Mouse (Mus musculus) heart, adult 9 months (tissue): ENCODE results near the gene Gm13285.
"Not testable (repeated sequence)": the region's sequence is repeated elsewhere in the genome, so short reads cannot be mapped to it uniquely, and the experiment has no call there.

Experiments
- DNase-seq, 2 experiments: peaks; one replicate each; pipeline ENCODE4 v3.0.0; 2022; ENCODE audit warnings: low spot score in 2 of 2

The Gm13285 gene

GRCm38 (mm10) chr4:88793936-88794675, 5.4 kb upstream of the Gm13285 start, which contains the start of gene Gm13275:
Gm13275 (plus strand) TSS chr4:88794487.
- peak; percentile 88 to 90 for DNase-seq

- not testable (repeated sequence) for DNase-seq
Measured at GRCm38 (mm10) chr4:88797097-88797496, 2.4 kb upstream of the Gm13285 start, which contains the start of gene Gm13279. Gm13279 (plus strand) TSS chr4:88797397.

GRCm38 (mm10) chr4:88802954-88803353, 3.5 kb downstream of the Gm13285 start, which contains the start of gene Gm13287:
Gm13287 (plus strand) TSS chr4:88803254.
- DNase-seq, result not testable (repeated sequence)

DNA sequence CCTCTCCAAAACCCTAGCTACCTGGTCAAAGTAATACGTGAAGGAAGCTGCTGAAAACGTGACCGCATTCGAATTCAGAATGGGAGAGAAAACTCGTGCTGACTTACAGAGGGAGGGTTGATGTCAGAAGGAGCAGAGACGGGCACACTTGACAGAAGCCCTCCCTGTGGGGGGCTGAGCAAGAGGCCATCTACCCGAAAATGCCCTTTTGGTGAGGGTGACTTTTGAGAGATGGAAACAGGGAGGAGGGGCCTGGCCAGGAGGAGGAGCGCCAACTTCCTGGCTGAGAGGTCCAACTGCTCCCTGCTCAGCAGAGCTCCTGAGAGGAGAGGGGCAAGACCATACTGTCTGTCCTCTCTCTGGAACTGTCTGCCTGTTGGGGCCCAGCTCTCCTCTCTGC, 5.8 kb downstream of the Gm13285 start, which contains the start of gene Gm13288:
TSS of gene Gm13288 (plus strand) at position 301 of the 400 bp plus-strand sequence.
- DNase-seq, result not testable (repeated sequence)

- peak; percentile 34 to 35 for DNase-seq
Measured at GRCm38 (mm10) chr4:88805761-88806160, 6.3 kb downstream of the Gm13285 start.

- DNase-seq, result no peak
Measured at GRCm38 (mm10) chr4:88815928-88816327, 16.5 kb downstream of the Gm13285 start, which contains the start of gene Ifna7. Ifna7 (plus strand) TSS chr4:88816228.

GRCm38 (mm10) chr4:88819659-88820058, 20.2 kb downstream of the Gm13285 start, which contains the start of gene Ifna11:
Ifna11 (plus strand) TSS chr4:88819959.
- no peak for DNase-seq

DNA sequence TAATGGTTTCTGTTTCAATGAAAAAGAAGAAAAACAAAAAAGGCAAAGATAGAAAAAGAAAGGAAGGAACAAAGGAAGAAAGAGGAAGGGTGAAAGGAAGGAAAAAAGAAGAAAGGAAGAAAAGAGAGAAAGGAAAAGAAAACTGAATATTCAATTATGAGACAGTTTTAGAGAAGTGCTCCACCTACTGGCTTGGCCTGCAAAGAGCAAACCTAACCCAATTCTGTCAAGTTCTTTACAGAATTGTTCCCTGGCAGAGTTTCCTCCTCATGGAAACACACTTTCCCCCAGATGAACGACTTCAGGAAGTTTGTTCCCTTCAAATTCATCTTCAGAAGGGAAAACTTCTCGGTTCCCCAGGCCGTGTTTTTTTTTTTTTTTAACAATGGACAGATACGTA, 23.5 kb downstream of the Gm13285 start:
- no peak for DNase-seq

DNA sequence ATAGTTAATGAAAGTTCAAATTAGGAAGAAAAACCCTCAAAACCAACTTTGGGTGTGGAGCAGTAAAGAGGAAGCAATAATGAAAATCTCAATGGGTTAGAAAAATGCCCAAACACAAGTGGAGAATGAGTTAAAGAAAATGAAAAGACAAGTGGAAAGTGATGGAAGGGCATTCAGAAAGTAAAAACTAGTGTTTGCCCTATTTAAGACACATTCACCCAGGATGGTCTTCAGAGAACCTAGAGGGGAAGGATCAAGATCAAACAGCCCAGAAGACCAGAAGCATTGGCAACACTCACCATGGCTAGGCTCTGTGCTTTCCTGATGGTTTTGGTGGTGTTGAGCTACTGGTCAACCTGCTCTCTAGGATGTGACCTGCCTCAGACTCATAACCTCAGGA, 27.7 kb downstream of the Gm13285 start, which contains the start of gene Ifna6:
TSS of gene Ifna6 (plus strand) at position 301 of the 400 bp plus-strand sequence.
- DNase-seq, result not testable (repeated sequence)

DNA sequence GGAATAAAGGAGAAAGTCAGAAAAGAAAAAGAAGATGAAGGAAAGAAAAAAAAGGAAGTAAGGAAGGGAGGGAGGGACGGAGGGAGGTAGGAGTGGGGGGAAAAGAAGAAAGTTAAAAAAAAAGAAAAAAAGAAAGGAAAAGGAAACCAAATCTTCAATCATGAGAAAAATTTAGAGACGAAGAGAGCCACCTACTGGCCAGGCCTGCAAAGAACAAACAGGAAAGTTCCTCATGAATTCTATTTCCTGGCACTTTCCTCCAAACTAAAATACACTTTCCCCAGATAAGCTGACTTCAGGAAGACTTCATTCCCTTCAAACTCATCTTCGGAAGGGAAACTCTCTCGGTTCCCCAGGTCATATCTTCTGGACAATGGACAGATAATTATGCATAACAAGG, 31.1 kb downstream of the Gm13285 start:
- no peak for DNase-seq

DNA sequence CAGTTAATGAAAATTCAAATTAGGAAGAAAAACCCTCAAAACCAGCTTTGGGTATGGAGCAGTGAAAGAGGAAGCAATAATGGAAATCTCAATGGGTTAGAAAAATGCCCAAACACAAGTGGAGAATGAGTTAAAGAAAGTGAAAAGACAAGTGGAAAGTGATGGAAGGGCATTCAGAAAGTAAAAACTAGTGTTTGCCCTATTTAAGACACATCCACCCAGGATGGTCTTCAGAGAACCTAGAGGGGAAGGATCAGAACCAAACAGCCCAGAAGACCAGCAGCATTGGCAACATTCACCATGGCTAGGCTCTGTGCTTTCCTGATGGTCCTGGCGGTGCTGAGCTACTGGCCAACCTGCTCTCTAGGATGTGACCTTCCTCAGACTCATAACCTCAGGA, 35.8 kb downstream of the Gm13285 start, which contains the start of gene Ifna5:
TSS of gene Ifna5 (plus strand) at position 301 of the 400 bp plus-strand sequence.
- DNase-seq, result not testable (repeated sequence)

DNA sequence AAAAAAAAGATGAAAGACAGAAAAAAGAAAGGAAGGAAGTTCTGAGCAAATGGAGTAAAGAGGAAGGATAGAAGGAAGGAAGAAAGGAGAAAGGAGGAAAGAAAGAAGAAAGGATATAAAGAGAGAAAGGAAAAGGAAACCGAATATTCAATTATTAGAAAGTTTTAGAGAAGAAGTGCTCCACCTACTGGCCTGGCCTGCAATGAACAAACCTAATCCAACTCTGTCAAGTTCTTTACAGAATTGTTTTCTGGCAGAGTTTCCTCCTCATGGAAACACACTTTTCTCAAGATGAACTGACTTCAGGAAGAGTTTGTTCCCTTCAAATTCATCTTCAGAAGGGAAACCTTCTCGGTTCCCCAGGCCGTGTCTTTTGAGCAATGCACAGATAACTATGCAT, 39.4 kb downstream of the Gm13285 start:
- no peak for DNase-seq

GRCm38 (mm10) chr4:88840058-88840457, 40.6 kb downstream of the Gm13285 start:
- no peak for DNase-seq

DNA sequence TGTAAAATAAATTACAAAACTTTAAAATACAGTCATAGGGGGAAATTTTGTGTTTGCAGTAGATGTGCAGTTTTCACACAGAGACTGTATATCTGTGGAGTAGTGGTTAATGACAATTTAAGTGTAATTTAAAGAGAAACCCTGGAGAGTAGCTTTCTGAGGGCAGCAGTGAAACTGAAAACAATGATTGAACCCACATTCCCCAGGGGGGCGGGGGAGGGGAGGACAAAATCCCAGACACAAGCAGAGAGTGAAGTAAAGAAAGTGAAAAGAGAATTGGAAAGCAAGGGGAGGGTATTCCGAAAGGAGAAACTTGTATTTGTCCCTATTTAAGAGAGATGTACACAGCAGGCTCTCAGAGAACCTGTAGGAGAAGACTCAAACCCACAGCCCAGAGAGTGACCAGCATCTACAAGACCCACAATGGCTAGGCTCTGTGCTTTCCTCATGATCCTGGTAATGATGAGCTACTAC, 42.0 kb downstream of the Gm13285 start, which contains the start of gene Ifna4:
TSS of gene Ifna4 (plus strand) at position 424 of the 474 bp plus-strand sequence.
- DNase-seq, result no peak

DNA sequence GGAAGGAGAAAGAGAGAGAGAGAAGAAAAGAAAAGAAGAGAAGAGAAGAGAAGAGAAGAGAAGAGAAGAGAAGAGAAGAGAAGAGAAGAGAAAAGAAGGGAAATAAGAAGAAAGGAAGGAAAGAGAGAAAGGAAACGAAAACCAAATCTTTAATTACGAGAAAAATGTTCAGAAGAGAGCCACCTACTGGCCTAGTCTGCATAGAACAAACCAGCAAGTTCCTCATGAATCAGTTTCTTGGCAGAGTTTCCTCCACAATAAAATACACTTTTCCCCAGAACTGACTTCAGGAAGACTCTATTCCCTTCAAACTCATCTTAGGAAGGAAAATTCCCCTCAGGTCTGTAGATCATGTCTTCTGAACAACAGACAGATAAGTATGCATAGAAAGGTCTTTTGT, 45.9 kb downstream of the Gm13285 start:
- DNase-seq, result no peak

GRCm38 (mm10) chr4:88849698-88850097, 50.2 kb downstream of the Gm13285 start, which contains the start of gene Ifna1:
Ifna1 (plus strand) TSS chr4:88850087.
- no peak for DNase-seq
